Mouse (Mus musculus): ENCODE measurements at regions not wholly inside any gene's neighbourhood (a gene's known extent, or its start where the extent isn't known, plus 50 kb on each side); places are given as distances from the start of the nearest gene placed in this dataset.

GRCm38 (mm10) chr15:60565017-60565416 is 288.6 kb downstream of the Fam84b start:
- Histone ChIP-seq H3K9ac (no peak overlapping the region), H3K27ac (ENCODE audit: low read depth) (no peak overlapping the region), H3K4me3 (ENCODE audit: low read depth, low read length) (no peak overlapping the region), H3K27me3 (ENCODE audit: insufficient read depth, low read length) (no peaks in the 10 kb centered on the region), H3K9me3 (ENCODE audit: low read depth, low read length) (no peaks in the 10 kb centered on the region), H3K4me2 (no peak overlapping the region), H3K4me1 (ENCODE audit: insufficient read depth) (no peaks in the 10 kb centered on the region), H3K36me3 (ENCODE audit: insufficient read depth) (no peaks in the 10 kb centered on the region)
- WGBS = 30% methylated on average over 2 of the region's 2 CpGs
- no peak for TF ChIP-seq CTCF (IDR thresholded peaks at IDR 0.05; ENCODE audit: low read depth)
- ATAC-seq (ENCODE audit: insufficient read depth) (no peak), DNase-seq (no peak)

- Histone ChIP-seq H3K9ac (no peak overlapping the region), H3K4me2 (no peak overlapping the region), H3K9me3 (ENCODE audit: low read depth, low read length) (no peaks in the 10 kb centered on the region), H3K27me3 (ENCODE audit: insufficient read depth, low read length) (no peaks in the 10 kb centered on the region), H3K4me3 (ENCODE audit: low read depth, low read length) (no peak overlapping the region), H3K4me1 (ENCODE audit: insufficient read depth) (no peaks in the 10 kb centered on the region), H3K36me3 (ENCODE audit: insufficient read depth) (no peaks in the 10 kb centered on the region), H3K27ac (ENCODE audit: low read depth) (no peak overlapping the region)
- DNase-seq (no peak), ATAC-seq (ENCODE audit: insufficient read depth) (no peak)
- TF ChIP-seq CTCF (IDR thresholded peaks at IDR 0.05; ENCODE audit: low read depth) = no peak
- WGBS = 87% methylated on average over 1 of the region's 1 CpGs
These were observed 292.9 kb downstream of the Fam84b start for GRCm38 (mm10) chr15:60560641-60561040.

- Histone ChIP-seq H3K4me2 (no peak overlapping the region), H3K27me3 (ENCODE audit: insufficient read depth, low read length) (no peaks in the 10 kb centered on the region), H3K9ac (no peak overlapping the region), H3K9me3 (ENCODE audit: low read depth, low read length) (no peaks in the 10 kb centered on the region), H3K4me1 (ENCODE audit: insufficient read depth) (no peaks in the 10 kb centered on the region), H3K4me3 (ENCODE audit: low read depth, low read length) (no peak overlapping the region), H3K27ac (ENCODE audit: low read depth) (no peak overlapping the region), H3K36me3 (ENCODE audit: insufficient read depth) (no peaks in the 10 kb centered on the region)
- WGBS = 79% methylated on average over 2 of the region's 2 CpGs
- DNase-seq = no peak
- no peak for ATAC-seq (ENCODE audit: insufficient read depth)
- TF ChIP-seq CTCF (IDR thresholded peaks at IDR 0.05; ENCODE audit: low read depth) = no peak
These were observed 297.9 kb downstream of the Fam84b start for GRCm38 (mm10) chr15:60555691-60556090.

- no peak overlapping the region for H3K4me2 ChIP-seq
- no peak for ATAC-seq (ENCODE audit: insufficient read depth)
- H3K9ac ChIP-seq = no peak overlapping the region
- no peak for TF ChIP-seq CTCF (IDR thresholded peaks at IDR 0.05; ENCODE audit: low read depth)
- H3K4me3 ChIP-seq (ENCODE audit: low read depth, low read length) = no peak overlapping the region
- no peaks in the 10 kb centered on the region for H3K36me3 ChIP-seq (ENCODE audit: insufficient read depth)
- 24% methylated on average over 1 of the region's 1 CpGs for WGBS
- no peak for DNase-seq
- no peaks in the 10 kb centered on the region for H3K9me3 ChIP-seq (ENCODE audit: low read depth, low read length)
- no peaks in the 10 kb centered on the region for H3K27me3 ChIP-seq (ENCODE audit: insufficient read depth, low read length)
- no peak overlapping the region for H3K27ac ChIP-seq (ENCODE audit: low read depth)
- no peaks in the 10 kb centered on the region for H3K4me1 ChIP-seq (ENCODE audit: insufficient read depth)
These were observed 299.0 kb downstream of the Fam84b start for GRCm38 (mm10) chr15:60554587-60554986.

- WGBS = 80% methylated on average over 7 of the region's 7 CpGs
These were observed 305.5 kb downstream of the Fam84b start for GRCm38 (mm10) chr15:60548045-60548444.

GRCm38 (mm10) chr15:60537191-60537590 is 316.4 kb downstream of the Fam84b start:
- TF ChIP-seq CTCF (IDR thresholded peaks at IDR 0.05; ENCODE audit: low read depth) = no peak
- ATAC-seq (ENCODE audit: insufficient read depth) (no peak), DNase-seq (no peak)
- WGBS = 82% methylated on average over 4 of the region's 4 CpGs
- no peak overlapping the region for H3K9ac ChIP-seq
- H3K4me3 ChIP-seq (ENCODE audit: low read depth, low read length) = no peak overlapping the region
- no peak overlapping the region for H3K27ac ChIP-seq (ENCODE audit: low read depth)
- H3K4me2 ChIP-seq = no peak overlapping the region
- H3K4me1 ChIP-seq (ENCODE audit: insufficient read depth) = no peaks in the 10 kb centered on the region
- no peaks in the 10 kb centered on the region for H3K9me3 ChIP-seq (ENCODE audit: low read depth, low read length)
- no peaks in the 10 kb centered on the region for H3K36me3 ChIP-seq (ENCODE audit: insufficient read depth)
- H3K27me3 ChIP-seq (ENCODE audit: insufficient read depth, low read length) = no peaks in the 10 kb centered on the region

More at GRCm38 (mm10) chr15:60548045-60548444, 305.5 kb downstream of the Fam84b start:
- no peak overlapping the region for H3K27ac ChIP-seq (ENCODE audit: low read depth)
- no peak overlapping the region for H3K4me2 ChIP-seq
- H3K36me3 ChIP-seq (ENCODE audit: insufficient read depth) = no peaks in the 10 kb centered on the region
- no peak for TF ChIP-seq CTCF (IDR thresholded peaks at IDR 0.05; ENCODE audit: low read depth)
- H3K27me3 ChIP-seq (ENCODE audit: insufficient read depth, low read length) = no peaks in the 10 kb centered on the region
- no peaks in the 10 kb centered on the region for H3K4me1 ChIP-seq (ENCODE audit: insufficient read depth)
- H3K4me3 ChIP-seq (ENCODE audit: low read depth, low read length) = no peak overlapping the region
- ATAC-seq (ENCODE audit: insufficient read depth) (no peak), DNase-seq (no peak)
- no peak overlapping the region for H3K9ac ChIP-seq
- H3K9me3 ChIP-seq (ENCODE audit: low read depth, low read length) = no peaks in the 10 kb centered on the region

- Histone ChIP-seq H3K9me3 (ENCODE audit: low read depth, low read length) (no peaks in the 10 kb centered on the region), H3K4me3 (ENCODE audit: low read depth, low read length) (no peak overlapping the region), H3K4me1 (ENCODE audit: insufficient read depth) (no peaks in the 10 kb centered on the region), H3K9ac (no peak overlapping the region), H3K4me2 (no peak overlapping the region), H3K27ac (ENCODE audit: low read depth) (no peak overlapping the region), H3K36me3 (ENCODE audit: insufficient read depth) (no peaks in the 10 kb centered on the region), H3K27me3 (ENCODE audit: insufficient read depth, low read length) (no peaks in the 10 kb centered on the region)
- ATAC-seq (ENCODE audit: insufficient read depth) (peak; percentile 93), DNase-seq (peak; percentile 65)
- no peak for TF ChIP-seq CTCF (IDR thresholded peaks at IDR 0.05; ENCODE audit: low read depth)
- WGBS = 42% methylated on average over 9 of the region's 9 CpGs
These were observed 318.9 kb downstream of the Fam84b start for GRCm38 (mm10) chr15:60534701-60535100.

- Histone ChIP-seq H3K36me3 (ENCODE audit: insufficient read depth) (no peaks in the 10 kb centered on the region), H3K27ac (ENCODE audit: low read depth) (no peak overlapping the region), H3K4me3 (ENCODE audit: low read depth, low read length) (no peak overlapping the region), H3K4me2 (no peak overlapping the region), H3K27me3 (ENCODE audit: insufficient read depth, low read length) (no peaks in the 10 kb centered on the region), H3K9ac (no peak overlapping the region), H3K9me3 (ENCODE audit: low read depth, low read length) (no peaks in the 10 kb centered on the region), H3K4me1 (ENCODE audit: insufficient read depth) (no peaks in the 10 kb centered on the region)
- 63% methylated on average over 2 of the region's 2 CpGs for WGBS
- DNase-seq = peak; percentile 53
- ATAC-seq (ENCODE audit: insufficient read depth) = peak; percentile 47; the same call in 1 of the 2 replicates
- TF ChIP-seq CTCF (IDR thresholded peaks at IDR 0.05; ENCODE audit: low read depth) = no peak
These were observed 336.8 kb downstream of the Fam84b start for GRCm38 (mm10) chr15:60516810-60517209.

Data from lung, embryonic 14.5 days (tissue).